Mouse (Mus musculus): ENCODE results near the gene Dnajc11. TPM values are rescaled to one million over a fixed set of nuclear protein-coding genes. Genes with fewer than 3 reads are reported as not detected.

Dnajc11 gene
- polyA plus RNA-seq, 1 experiment from 2014 or later = 61.1 TPM

- Histone ChIP-seq H3K4me1 (replicated peaks) (peaks cover 43% of the 10 kb centered on the region), H3K4me3 (peak within 1 kb of the TSS; percentile 69), H3K36me3 (peaks cover 42% of the 10 kb centered on the region), H3K27me3 (replicated peaks) (no peaks in the 10 kb centered on the region), H3K9ac (peak within 1 kb of the TSS; percentile 86), H3K4me2 (peak within 1 kb of the TSS; percentile 85), H3K27ac (ENCODE audit: poor library complexity, severe bottlenecking) (peak within 1 kb of the TSS; percentile 64), H3K9me3 (replicated peaks) (no peaks in the 10 kb centered on the region)
- peak; percentile 73 for ATAC-seq (ENCODE audit: insufficient number of reproducible peaks, low FRiP score)
- WGBS = under 1% methylated on average over 54 of the region's 54 CpGs
Measured at GRCm38 (mm10) chr4:151988342-151989109, 55.0 kb downstream of the Dnajc11 start, which contains the start of gene Thap3. Gene Thap3, minus strand, starts transcription at chr4:151988997.

- Histone ChIP-seq H3K27me3 (replicated peaks) (no peaks in the 10 kb centered on the region), H3K4me1 (replicated peaks) (peaks cover 42% of the 10 kb centered on the region), H3K36me3 (peaks cover 39% of the 10 kb centered on the region), H3K4me2 (peak overlapping the region; percentile 85), H3K9me3 (replicated peaks) (no peaks in the 10 kb centered on the region), H3K4me3 (peak overlapping the region; percentile 69), H3K9ac (peak overlapping the region; percentile 86), H3K27ac (ENCODE audit: poor library complexity, severe bottlenecking) (peak overlapping the region; percentile 64; the same call in 1 of the 2 replicates)
- no peak for ATAC-seq (ENCODE audit: insufficient number of reproducible peaks, low FRiP score)
- WGBS = 38% methylated on average over 6 of the region's 6 CpGs
Measured at GRCm38 (mm10) chr4:151989110-151989488, 55.6 kb downstream of the Dnajc11 start.

- WGBS = 87% methylated on average over 9 of the region's 9 CpGs
- H3K36me3 ChIP-seq = peaks cover 31% of the 10 kb centered on the region
- H3K27ac ChIP-seq (ENCODE audit: poor library complexity, severe bottlenecking) = no peak overlapping the region
- peaks cover 33% of the 10 kb centered on the region for H3K4me1 ChIP-seq (replicated peaks)
- H3K9ac ChIP-seq = no peak overlapping the region
- no peak overlapping the region for H3K4me3 ChIP-seq
- no peak overlapping the region for H3K4me2 ChIP-seq
- no peak for ATAC-seq (ENCODE audit: insufficient number of reproducible peaks, low FRiP score)
- H3K27me3 ChIP-seq (replicated peaks) = no peaks in the 10 kb centered on the region
- H3K9me3 ChIP-seq (replicated peaks) = no peaks in the 10 kb centered on the region
Measured at GRCm38 (mm10) chr4:151992091-151992490, 58.6 kb downstream of the Dnajc11 start.

- WGBS = 70% methylated on average over 6 of the region's 6 CpGs
- no peak overlapping the region for H3K4me3 ChIP-seq
- no peak for ATAC-seq (ENCODE audit: insufficient number of reproducible peaks, low FRiP score)
- no peak overlapping the region for H3K27ac ChIP-seq (ENCODE audit: poor library complexity, severe bottlenecking)
- peaks cover 31% of the 10 kb centered on the region for H3K36me3 ChIP-seq
- no peaks in the 10 kb centered on the region for H3K9me3 ChIP-seq (replicated peaks)
- H3K4me1 ChIP-seq (replicated peaks) = peaks cover 35% of the 10 kb centered on the region
- H3K9ac ChIP-seq = peak overlapping the region; percentile 38; the same call in 1 of the 2 replicates
- H3K4me2 ChIP-seq = peak overlapping the region; percentile 11; the same call in 1 of the 2 replicates
- H3K27me3 ChIP-seq (replicated peaks) = no peaks in the 10 kb centered on the region
Measured at GRCm38 (mm10) chr4:151993035-151993434, 59.5 kb downstream of the Dnajc11 start.

DNA sequence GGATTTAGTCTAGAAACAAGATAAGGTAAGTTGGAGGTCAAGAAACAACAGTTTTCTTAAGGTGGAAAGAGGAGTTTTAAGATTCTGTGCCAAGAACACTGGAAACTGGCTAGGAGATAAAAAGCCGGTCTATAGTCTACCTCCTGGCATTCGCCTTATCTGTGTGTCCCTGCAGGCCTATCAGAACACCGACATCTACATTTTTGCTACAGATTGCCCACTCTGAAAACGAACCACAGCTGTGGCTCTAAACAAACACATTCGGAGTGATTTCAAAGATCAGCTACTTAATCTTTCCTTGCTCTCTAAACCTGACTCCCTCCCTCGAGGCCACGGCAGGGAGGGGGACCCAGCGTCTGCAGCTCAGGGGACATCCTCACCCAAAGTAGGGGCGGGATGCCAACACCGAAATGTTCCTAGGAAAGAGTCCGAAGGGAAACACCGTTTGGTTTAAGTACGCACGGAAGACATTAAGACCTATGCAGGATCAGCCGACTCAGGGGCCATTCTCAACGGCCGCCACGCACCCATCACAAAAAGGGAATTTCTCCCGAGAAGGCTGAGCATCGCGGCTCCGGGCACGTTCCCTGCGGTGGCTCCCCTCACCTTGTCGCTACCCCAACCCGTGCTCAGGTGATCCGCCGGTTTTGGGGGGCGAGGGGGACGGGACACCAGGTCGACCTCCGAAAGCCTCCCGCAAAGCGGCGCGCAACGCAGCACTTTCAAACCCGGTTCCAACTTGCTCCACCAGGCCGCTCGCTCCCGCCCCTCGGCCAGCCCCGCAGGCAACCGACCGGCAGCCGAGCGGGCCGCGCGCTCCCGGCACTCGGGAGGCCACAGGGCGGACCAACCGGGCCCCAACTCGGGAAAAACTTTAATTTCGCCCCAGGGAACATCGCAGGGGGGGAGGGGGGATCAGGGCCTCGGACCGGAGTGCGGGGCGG is 61.0 kb downstream of the Dnajc11 start:
- no peaks in the 10 kb centered on the region for H3K9me3 ChIP-seq (replicated peaks)
- peaks cover 28% of the 10 kb centered on the region for H3K4me1 ChIP-seq (replicated peaks)
- peak overlapping the region; percentile 100 for H3K9ac ChIP-seq
- WGBS = 1% methylated on average over 55 of the region's 61 CpGs
- peak overlapping the region; percentile 89 for H3K4me2 ChIP-seq
- no peaks in the 10 kb centered on the region for H3K27me3 ChIP-seq (replicated peaks)
- H3K27ac ChIP-seq (ENCODE audit: poor library complexity, severe bottlenecking) = peak overlapping the region; percentile 85
- ATAC-seq (ENCODE audit: insufficient number of reproducible peaks, low FRiP score) = no peak
- peaks cover 31% of the 10 kb centered on the region for H3K36me3 ChIP-seq
- H3K4me3 ChIP-seq = peak overlapping the region; percentile 99

- H3K36me3 ChIP-seq = peaks cover 27% of the 10 kb centered on the region
- peak overlapping the region; percentile 85 for H3K27ac ChIP-seq (ENCODE audit: poor library complexity, severe bottlenecking)
- ATAC-seq (ENCODE audit: insufficient number of reproducible peaks, low FRiP score) = peak; percentile 15
- H3K4me1 ChIP-seq (replicated peaks) = peaks cover 28% of the 10 kb centered on the region
- WGBS = under 1% methylated on average over 72 of the region's 111 CpGs
- no peaks in the 10 kb centered on the region for H3K27me3 ChIP-seq (replicated peaks)
- H3K9ac ChIP-seq = peak overlapping the region; percentile 100
- no peaks in the 10 kb centered on the region for H3K9me3 ChIP-seq (replicated peaks)
- H3K4me3 ChIP-seq = peak overlapping the region; percentile 99
- peak overlapping the region; percentile 89 for H3K4me2 ChIP-seq
Measured at GRCm38 (mm10) chr4:151995371-151996172, 62.1 kb downstream of the Dnajc11 start.

DNA sequence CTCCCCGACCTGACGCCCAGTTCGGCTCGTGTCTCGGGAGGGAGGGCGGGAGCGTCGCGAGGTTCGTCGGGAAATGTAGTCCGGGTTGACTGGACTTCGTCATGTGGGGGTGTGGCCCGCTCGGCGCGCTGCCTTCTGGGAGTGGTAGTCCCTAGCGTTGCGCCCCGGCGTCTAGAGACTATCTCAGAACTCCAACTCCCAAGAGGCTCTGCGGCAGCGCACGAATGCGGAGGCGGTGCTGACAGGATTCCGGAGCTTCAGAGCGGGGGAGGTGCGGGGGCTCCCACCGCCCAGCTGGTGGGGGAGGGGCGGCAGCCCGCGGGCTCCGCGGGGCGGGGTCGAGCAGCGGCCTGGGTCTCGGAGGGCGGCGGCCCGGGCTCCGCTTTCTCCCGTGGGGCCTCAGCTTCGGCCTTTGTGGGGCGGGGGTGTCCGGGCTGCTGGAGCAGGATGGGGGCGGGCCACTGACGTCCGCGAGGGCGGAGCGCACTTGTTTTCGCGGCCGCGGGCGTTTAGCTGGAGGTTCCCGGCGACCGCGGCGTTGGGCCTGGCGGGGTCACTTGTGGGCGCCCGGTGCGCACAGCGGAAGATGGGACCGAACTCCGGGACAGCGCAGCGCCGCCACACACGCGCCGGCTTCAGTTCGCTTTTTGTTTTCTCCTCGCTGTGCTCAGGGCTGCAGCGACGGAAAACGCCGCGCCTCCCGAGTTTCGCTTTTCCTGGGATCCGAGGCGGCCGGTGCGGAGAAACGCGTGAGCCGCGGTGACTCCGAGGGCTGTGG is 62.9 kb downstream of the Dnajc11 start, which contains the start of gene Phf13:
TSS of gene Phf13 (minus strand) at position 86 of the 778 bp plus-strand sequence.
- peaks cover 32% of the 10 kb centered on the region for H3K4me1 ChIP-seq (replicated peaks)
- H3K4me3 ChIP-seq = peak within 1 kb of the TSS; percentile 99
- WGBS = under 1% methylated on average over 93 of the region's 94 CpGs
- H3K4me2 ChIP-seq = peak within 1 kb of the TSS; percentile 89
- H3K36me3 ChIP-seq = peaks cover 19% of the 10 kb centered on the region
- H3K27ac ChIP-seq (ENCODE audit: poor library complexity, severe bottlenecking) = peak within 1 kb of the TSS; percentile 90
- ATAC-seq (ENCODE audit: insufficient number of reproducible peaks, low FRiP score) = peak; percentile 97
- peak within 1 kb of the TSS; percentile 100 for H3K9ac ChIP-seq
- no peaks in the 10 kb centered on the region for H3K9me3 ChIP-seq (replicated peaks)
- H3K27me3 ChIP-seq (replicated peaks) = no peaks in the 10 kb centered on the region

DNA sequence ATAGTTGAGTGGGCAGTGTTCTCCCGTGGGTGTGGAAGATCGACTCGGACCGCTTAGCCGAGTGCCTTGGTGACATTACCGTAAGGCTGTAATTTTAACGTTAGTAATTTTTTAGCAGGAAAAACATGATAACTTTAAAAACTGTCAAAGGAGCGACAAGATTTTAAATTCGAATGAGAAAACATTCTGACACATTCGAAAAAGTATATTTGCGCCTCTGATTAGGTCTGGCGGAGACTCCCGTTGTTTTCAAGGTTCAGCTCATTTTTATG is 63.4 kb downstream of the Dnajc11 start:
- Histone ChIP-seq H3K4me3 (peak overlapping the region; percentile 99), H3K4me2 (peak overlapping the region; percentile 67), H3K9me3 (replicated peaks) (no peaks in the 10 kb centered on the region), H3K36me3 (peaks cover 14% of the 10 kb centered on the region), H3K9ac (peak overlapping the region; percentile 85), H3K27ac (ENCODE audit: poor library complexity, severe bottlenecking) (peak overlapping the region; percentile 90), H3K27me3 (replicated peaks) (no peaks in the 10 kb centered on the region), H3K4me1 (replicated peaks) (peaks cover 32% of the 10 kb centered on the region)
- no peak for ATAC-seq (ENCODE audit: insufficient number of reproducible peaks, low FRiP score)
- 3% methylated on average over 13 of the region's 13 CpGs for WGBS

DNA sequence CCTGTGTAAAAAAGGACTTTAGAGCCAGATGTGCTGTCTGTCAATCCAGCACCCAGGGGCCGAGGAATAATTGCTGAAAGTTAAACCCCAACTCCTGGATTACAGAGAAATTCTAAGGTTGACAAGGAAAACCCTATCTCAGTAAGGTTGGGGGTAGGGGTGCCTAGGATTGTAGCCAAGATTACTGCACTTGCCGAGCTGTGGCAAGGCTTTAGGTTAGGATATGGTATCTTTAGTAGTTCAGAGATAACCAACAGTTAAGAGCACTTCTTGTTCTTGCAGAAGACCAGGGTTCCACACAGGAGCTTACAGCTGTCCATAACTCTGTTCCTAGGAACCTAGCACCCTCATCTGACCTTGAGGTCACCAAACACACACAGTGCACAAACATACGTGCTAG is 64.2 kb downstream of the Dnajc11 start:
- Histone ChIP-seq H3K9ac (peak overlapping the region; percentile 85), H3K4me2 (peak overlapping the region; percentile 67), H3K36me3 (peaks cover 6% of the 10 kb centered on the region), H3K9me3 (replicated peaks) (no peaks in the 10 kb centered on the region), H3K4me3 (peak overlapping the region; percentile 99), H3K4me1 (replicated peaks) (peaks cover 32% of the 10 kb centered on the region), H3K27me3 (replicated peaks) (no peaks in the 10 kb centered on the region), H3K27ac (ENCODE audit: poor library complexity, severe bottlenecking) (no peak overlapping the region)
- ATAC-seq (ENCODE audit: insufficient number of reproducible peaks, low FRiP score) = no peak
- WGBS = 48% methylated on average over 3 of the region's 3 CpGs

DNA sequence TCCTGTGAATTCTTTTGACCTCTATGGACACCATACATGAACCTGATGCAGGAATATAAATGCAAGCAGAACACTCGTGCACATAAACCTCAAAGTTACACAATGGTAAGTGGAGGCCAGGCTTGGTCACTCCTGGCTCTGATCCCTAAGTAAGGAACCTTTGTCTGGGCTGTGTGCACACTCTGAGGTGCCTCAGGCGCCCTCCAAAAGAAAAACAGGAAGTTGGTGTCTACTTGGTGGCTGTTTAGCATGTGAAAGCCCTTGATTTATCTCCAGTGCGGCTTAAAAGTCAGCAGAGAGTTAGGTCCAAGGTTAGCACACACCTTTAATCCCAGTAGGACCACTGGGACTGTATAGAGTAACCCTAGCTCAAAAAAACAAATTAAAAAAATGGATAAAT is 66.0 kb downstream of the Dnajc11 start:
- H3K4me2 ChIP-seq = no peak overlapping the region
- no peak overlapping the region for H3K27ac ChIP-seq (ENCODE audit: poor library complexity, severe bottlenecking)
- 51% methylated on average over 3 of the region's 3 CpGs for WGBS
- H3K4me3 ChIP-seq = no peak overlapping the region
- no peaks in the 10 kb centered on the region for H3K36me3 ChIP-seq
- H3K9me3 ChIP-seq (replicated peaks) = no peaks in the 10 kb centered on the region
- no peak overlapping the region for H3K9ac ChIP-seq
- H3K27me3 ChIP-seq (replicated peaks) = no peaks in the 10 kb centered on the region
- no peak for ATAC-seq (ENCODE audit: insufficient number of reproducible peaks, low FRiP score)
- peaks cover 16% of the 10 kb centered on the region for H3K4me1 ChIP-seq (replicated peaks)

Data from heart, embryonic 12.5 days (tissue).